Comparison of ENCODE assay signal across 14 mouse cellular contexts in the genomic region with DNA sequence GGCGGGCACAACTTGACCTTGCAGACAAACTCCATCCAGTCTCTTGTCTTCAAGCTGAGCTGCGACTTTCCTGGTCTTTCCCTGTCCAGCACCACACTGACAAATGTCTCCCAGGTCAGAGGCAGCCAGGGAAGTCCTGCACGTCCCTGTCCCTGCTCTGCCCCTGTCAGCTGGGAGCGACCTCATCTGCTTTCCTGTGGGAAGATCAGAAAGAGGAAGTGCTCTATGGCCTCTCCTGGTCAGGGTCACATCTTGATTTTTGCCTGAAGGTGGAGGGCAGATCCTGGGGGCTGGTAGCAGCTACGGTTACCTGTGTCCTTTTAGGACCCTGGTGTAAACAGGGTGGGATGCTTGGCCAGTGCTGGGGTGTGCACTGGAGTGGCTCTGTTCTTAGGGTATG. TPM values are rescaled to one million over a fixed set of nuclear protein-coding genes. Genes with fewer than 3 reads are reported as not detected.
"Had no signal": no experiment of that assay in that cellular context is flagged by ENCODE, and none has a peak within 500 bp of the region (broad histone marks: within the 10 kb centered on the region; RNA-seq: fewer than 3 reads in every experiment).

No protein-coding gene starts in this region.

- DNase-seq: lung, adult 18-20 months; lung, embryonic 14.5 days; lung, postnatal 10 days; lung, postnatal 4 days; retina, postnatal 1 day; right cerebral cortex, adult 18-20 months; right cerebral cortex, postnatal 25 days; right cerebral cortex, postnatal 4 days; spleen, adult 18-20 months; thymus, adult 18-20 months; thymus, postnatal 14 days; thymus, postnatal 36 days had no signal

- ATAC-seq: midbrain, embryonic 15.5 days had no signal

RNA-seq across cellular contexts. Expression of a gene that starts 10.4 kb away (rescaled TPM):
- total RNA-seq: midbrain, postnatal 0 days had no signal
